Mouse (Mus musculus) heart, postnatal 4 days (tissue): ENCODE results near the gene Nprl3. TPM values are rescaled to one million over a fixed set of nuclear protein-coding genes. Genes with fewer than 3 reads are reported as not detected.
A peak's percentile ranks its signal among the peaks of the same experiment; 100 is the strongest.

Experiments
- DNase-seq: peaks from one replicate; pipeline ENCODE4 v3.0.0; 2021
- total RNA-seq, 2 experiments: library from RNA; stranded (reverse); gene quantifications; 2 replicates each; pipeline ENCODE4 v1.2.3; 2021

Nprl3 gene
- total RNA-seq, 2 experiments from 2014 or later = 27.1 to 32.1 TPM

DNA sequence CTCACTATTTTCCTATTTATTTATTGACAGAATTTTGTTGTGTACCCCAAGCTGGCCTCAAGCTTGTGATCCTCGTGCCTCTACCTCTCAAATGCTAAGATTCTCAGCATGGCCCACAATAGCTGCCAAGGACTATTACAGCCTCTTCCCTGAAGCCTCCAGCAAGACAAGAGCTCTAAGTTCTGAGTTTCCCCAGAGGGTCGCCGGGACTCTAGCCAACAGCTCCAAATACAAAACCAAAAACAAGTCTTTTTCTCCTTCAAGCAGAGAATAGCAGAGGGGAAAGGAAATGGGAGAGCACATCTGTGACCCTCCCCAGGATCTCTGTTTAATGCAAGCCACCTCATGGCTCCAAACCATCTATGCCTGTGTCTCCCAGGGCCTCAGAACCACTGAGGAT is 23.4 kb downstream of the Nprl3 start:
- DNase-seq = peak; percentile 58

GRCm38 (mm10) chr11:32243205-32243955 is 24.1 kb downstream of the Nprl3 start:
- DNase-seq = no peak

DNA sequence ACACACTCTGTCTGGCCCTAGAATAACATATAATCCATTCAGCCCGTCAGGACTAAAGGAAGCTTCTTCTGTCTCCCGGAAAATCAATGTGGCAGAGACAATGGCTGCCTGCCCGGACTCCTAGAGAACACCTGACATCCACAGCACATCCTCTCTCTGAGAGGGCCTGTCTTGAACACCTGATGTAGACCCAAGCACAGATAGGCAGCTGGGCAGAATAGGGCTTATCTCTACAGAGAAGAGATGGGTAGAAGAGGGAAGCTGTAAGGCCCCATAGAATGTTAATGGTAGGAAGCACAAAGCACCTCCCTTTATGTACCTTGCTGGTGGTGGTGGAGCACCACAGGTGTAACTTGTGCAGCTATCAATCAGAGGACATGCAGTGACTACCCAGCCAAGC is 25.3 kb downstream of the Nprl3 start:
- DNase-seq = no peak

GRCm38 (mm10) chr11:32241391-32241790 is 26.1 kb downstream of the Nprl3 start:
- DNase-seq = no peak

DNA sequence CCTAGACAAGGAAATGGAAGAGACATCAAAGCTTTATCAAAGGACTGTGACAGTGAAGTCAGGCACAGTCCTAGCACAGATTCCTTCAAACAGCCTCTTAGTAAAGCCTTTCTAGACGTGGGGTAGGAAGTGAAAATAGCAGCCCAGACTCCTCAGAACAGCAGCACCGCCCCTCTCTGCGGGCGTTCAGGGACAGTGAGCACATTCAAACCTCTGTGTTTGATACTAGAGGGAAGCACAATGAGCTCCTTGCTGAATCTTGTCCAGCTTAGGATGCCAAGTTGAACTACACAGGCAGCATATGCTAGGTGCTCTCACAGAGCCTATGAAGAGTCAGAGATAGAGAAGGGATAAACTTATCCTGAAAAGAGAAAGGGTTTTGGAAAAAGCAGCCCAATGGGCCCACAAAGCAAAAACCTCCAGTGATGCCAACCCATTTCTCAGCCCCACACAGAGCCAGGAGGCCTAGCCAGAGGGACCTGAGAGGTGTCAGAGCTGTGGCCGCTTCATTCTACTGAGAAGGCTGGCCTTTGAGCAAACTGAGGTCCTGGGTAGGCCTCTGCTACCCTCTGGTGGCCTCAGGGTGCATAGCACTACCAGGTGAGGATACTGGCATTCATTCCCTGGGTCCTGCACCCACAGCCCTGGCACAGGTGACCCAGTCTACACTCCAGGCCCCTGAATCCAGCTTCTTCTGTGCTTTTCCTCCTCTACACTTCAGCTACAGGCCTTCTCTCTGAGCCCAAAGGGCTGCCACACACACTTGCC is 29.2 kb downstream of the Nprl3 start:
- peak; percentile 80 for DNase-seq

GRCm38 (mm10) chr11:32237411-32237795 is 30.1 kb downstream of the Nprl3 start:
- no peak for DNase-seq

- peak; percentile 78 for DNase-seq
These were observed 30.6 kb downstream of the Nprl3 start for GRCm38 (mm10) chr11:32236712-32237410.

DNA sequence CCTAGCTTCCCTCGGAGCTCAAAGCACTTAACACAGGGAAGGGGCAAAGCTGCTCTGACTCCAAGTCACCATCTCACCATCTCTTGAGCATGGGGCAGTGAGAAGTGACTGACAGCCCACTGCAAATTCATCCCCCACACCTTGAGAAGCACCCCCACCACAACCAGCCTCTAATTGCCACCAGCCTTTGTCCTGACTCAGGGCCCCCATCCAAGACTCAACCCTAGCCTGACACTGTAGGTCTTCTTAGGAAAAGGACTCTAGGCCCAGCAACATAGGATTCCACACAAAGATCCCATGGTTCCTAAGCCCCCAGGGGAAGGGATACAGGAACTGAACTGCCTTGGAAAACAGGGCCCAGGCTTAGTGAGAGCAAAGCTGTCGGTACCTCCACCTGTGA is 31.4 kb downstream of the Nprl3 start:
- DNase-seq = peak; percentile 6

DNA sequence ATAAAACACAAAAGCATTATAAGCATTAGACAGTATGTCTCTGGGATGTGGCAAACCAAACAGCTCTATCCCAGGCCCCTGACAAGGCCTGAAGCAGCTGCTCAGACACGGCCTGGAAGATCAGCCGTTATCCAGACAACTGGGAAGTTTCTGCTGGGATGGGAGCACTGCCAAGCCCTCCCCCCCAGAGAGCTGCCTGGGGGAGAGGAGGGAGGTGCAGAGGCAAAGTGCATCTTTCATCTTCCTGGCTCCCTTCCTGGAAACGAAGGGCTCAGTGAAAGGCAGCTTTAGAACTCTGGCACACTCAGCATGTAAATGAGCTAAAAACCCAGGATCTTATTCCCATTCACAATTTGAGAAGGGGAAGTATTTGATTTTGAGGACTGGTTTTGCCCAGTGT is 31.9 kb downstream of the Nprl3 start:
- DNase-seq = peak; percentile 83

- DNase-seq = no peak
These were observed 32.6 kb downstream of the Nprl3 start for GRCm38 (mm10) chr11:32234816-32235485.

DNA sequence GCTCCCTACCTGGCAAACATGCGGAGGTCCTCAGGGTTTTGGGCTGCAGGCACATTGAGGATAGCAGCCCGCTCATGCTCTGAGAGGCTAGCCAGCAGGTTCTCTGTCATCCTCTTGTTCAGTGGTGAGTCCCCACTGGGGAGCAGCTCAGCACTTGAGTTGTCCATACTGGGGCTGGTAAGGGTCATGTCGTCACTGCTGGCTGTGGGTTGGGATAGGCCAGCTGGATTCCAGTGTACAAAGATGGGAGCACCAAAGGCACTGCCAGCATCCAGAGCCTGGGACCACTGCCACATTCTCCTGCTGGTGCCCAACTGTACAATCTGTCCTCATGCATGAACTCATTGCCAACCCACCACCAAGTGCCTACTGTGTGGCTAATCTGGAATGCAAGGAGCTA is 33.6 kb downstream of the Nprl3 start:
- peak; percentile 19 for DNase-seq

- DNase-seq = peak; percentile 27
These were observed 34.7 kb downstream of the Nprl3 start for GRCm38 (mm10) chr11:32232848-32233247.

DNA sequence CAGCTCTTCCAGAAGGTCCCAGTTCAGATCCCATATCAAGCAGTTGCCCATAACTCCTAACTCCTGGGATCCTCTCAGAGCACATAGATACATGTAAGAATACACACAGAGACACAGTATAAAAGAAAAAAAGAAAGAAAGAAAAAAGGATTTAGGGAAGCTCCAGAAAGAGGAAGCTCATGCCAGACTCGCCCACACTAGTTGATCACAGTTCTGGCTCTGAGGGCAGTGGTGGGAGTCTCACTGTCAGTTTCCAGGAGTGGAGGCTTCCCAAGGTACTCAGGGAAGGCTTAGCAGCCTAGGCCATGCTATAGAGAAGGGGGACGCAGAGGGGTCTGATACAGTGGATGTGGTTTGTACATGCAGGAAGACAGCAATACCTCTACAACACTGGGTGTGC is 36.4 kb downstream of the Nprl3 start:
- DNase-seq = no peak

- DNase-seq = peak; percentile 42
These were observed 37.3 kb downstream of the Nprl3 start for GRCm38 (mm10) chr11:32230220-32230619.

GRCm38 (mm10) chr11:32228292-32228845 is 39.1 kb downstream of the Nprl3 start:
- DNase-seq = no peak

- no peak for DNase-seq
These were observed 40.0 kb downstream of the Nprl3 start for GRCm38 (mm10) chr11:32227555-32227954.

GRCm38 (mm10) chr11:32227041-32227440 is 40.5 kb downstream of the Nprl3 start:
- no peak for DNase-seq

GRCm38 (mm10) chr11:32226124-32226871 is 41.2 kb downstream of the Nprl3 start, which contains the start of gene Mpg:
Gene Mpg (plus strand): TSS chr11:32226505.
- DNase-seq = peak; percentile 92

- peak; percentile 57 for DNase-seq
These were observed 42.0 kb downstream of the Nprl3 start for GRCm38 (mm10) chr11:32225222-32226104.

- DNase-seq = peak; percentile 90
These were observed 42.9 kb downstream of the Nprl3 start for GRCm38 (mm10) chr11:32224468-32225139.
